Mouse (Mus musculus) ES-E14 (cell line): ENCODE results near the gene Fam20a.
"Not testable (repeated sequence)": the region's sequence is repeated elsewhere in the genome, so short reads cannot be mapped to it uniquely, and the experiment has no call there.

Experiments
- CHD2 ChIP-seq: IDR thresholded peaks from 2 replicates; pipeline ENCODE4 v1.6.1; 2014; ENCODE audit warnings: mild to moderate bottlenecking, low read depth, low read length, inconsistent platforms
- HCFC1 ChIP-seq: IDR thresholded peaks from 2 replicates; pipeline ENCODE4 v1.6.1; 2012; ENCODE audit warnings: low read length, inconsistent platforms, borderline replicate concordance; ENCODE audit not compliant: insufficient read depth
- MAFK ChIP-seq: IDR thresholded peaks from 2 replicates; pipeline ENCODE4 v1.6.1; 2014; ENCODE audit warnings: mild to moderate bottlenecking, low read depth, low read length, inconsistent platforms; ENCODE audit not compliant: insufficient read depth
- ZC3H11A ChIP-seq: IDR thresholded peaks from 2 replicates; pipeline ENCODE4 v1.6.1; 2012; ENCODE audit warnings: low read depth, mild to moderate bottlenecking, inconsistent platforms, low read length, borderline replicate concordance
- ZNF384 ChIP-seq: IDR thresholded peaks from 2 replicates; pipeline ENCODE4 v1.6.1; 2012; ENCODE audit warnings: low read depth, low read length, inconsistent platforms

- TF ChIP-seq HCFC1, ZC3H11A, ZNF384, MAFK, CHD2: not testable (repeated sequence)
These were observed 61.6 kb downstream of the Fam20a start for GRCm38 (mm10) chr11:109660526-109660925.
